Mouse (Mus musculus) embryonic facial prominence, embryonic 15.5 days (tissue): ENCODE measurements around the gene Acap1. TPM values are rescaled to one million over a fixed set of nuclear protein-coding genes. Genes with fewer than 3 reads are reported as not detected.

ENCODE experiments used
- ATAC-seq: fragments of 200-750 bp; cut with Nextera tagmentation; 2 replicates; pipeline ENCODE4 v1.8.0; 2017; ENCODE audit warnings: low read depth, moderate TSS enrichment; ENCODE audit not compliant: insufficient number of reproducible peaks, low FRiP score, low TSS enrichment
- H3K27ac ChIP-seq: fragments of 300-500 bp; sonication (generic); replicated peaks from 2 replicates; pipeline ENCODE4 v1.5.1; 2015; ENCODE audit warnings: mild to moderate bottlenecking, inconsistent platforms
- H3K27me3 ChIP-seq: fragments of 300-500 bp; sonication (generic); 2 replicates; pipeline ENCODE4 v1.6.1; 2015; ENCODE audit warnings: inconsistent platforms
- H3K36me3 ChIP-seq: fragments of 300-500 bp; sonication (generic); 2 replicates; pipeline ENCODE4 v1.6.1; 2015; ENCODE audit warnings: mild to moderate bottlenecking, inconsistent platforms
- H3K4me1 ChIP-seq: fragments of 300-500 bp; sonication (generic); 2 replicates; pipeline ENCODE4 v1.6.1; 2015; ENCODE audit warnings: inconsistent platforms
- H3K4me2 ChIP-seq: fragments of 300-500 bp; sonication (generic); replicated peaks from 2 replicates; pipeline ENCODE4 v1.6.1; 2015; ENCODE audit warnings: mild to moderate bottlenecking, inconsistent platforms
- H3K4me3 ChIP-seq: fragments of 300-500 bp; sonication (generic); replicated peaks from 2 replicates; pipeline ENCODE4 v1.5.1; 2015; ENCODE audit warnings: mild to moderate bottlenecking, inconsistent platforms
- H3K9ac ChIP-seq: fragments of 300-500 bp; sonication (generic); 2 replicates; pipeline ENCODE4 v1.6.1; 2015; ENCODE audit warnings: inconsistent platforms
- H3K9me3 ChIP-seq: fragments of 300-500 bp; sonication (generic); replicated peaks from 2 replicates; pipeline ENCODE4 v1.6.1; 2016; ENCODE audit warnings: inconsistent platforms
- WGBS: fragments of 180-500 bp; shearing (Covaris S2); methylation state at CpG from one replicate; pipeline ENCODE4 v1.1.7; 2015; 5-methylcytosine and 5-hydroxymethylcytosine counted together
- polyA plus RNA-seq: library from polyadenylated mRNA; unstranded; fragments of >200 nt; fragmentation: Nextera tagmentation; extraction: Ambion mirVana; gene quantifications from 2 replicates; pipeline ENCODE4 v1.2.1, GENCODE M21; 2015

Acap1 gene
- 1.8 and 2.3 TPM in 2 replicates for polyA plus RNA-seq

- H3K27me3 ChIP-seq = no peaks in the 10 kb centered on the region
- ATAC-seq = no peak
- no peak within 1 kb of the TSS for H3K9ac ChIP-seq
- no peak within 1 kb of the TSS for H3K4me2 ChIP-seq
- H3K4me3 ChIP-seq = no peak within 1 kb of the TSS
- H3K4me1 ChIP-seq = peaks cover 12% of the 10 kb centered on the region
- no peaks in the 10 kb centered on the region for H3K36me3 ChIP-seq
- no peak within 1 kb of the TSS for H3K27ac ChIP-seq
- 68% methylated on average over 4 of the region's 4 CpGs for WGBS
- no peaks in the 10 kb centered on the region for H3K9me3 ChIP-seq
Observed at GRCm38 (mm10) chr11:69895291-69895690, at the start of gene Acap1. Gene Acap1 (minus strand): TSS chr11:69895539.

GRCm38 (mm10) chr11:69940962-69941361 is 45.6 kb upstream of the Acap1 start:
- peaks cover 24% of the 10 kb centered on the region for H3K36me3 ChIP-seq
- 81% methylated on average over 4 of the region's 4 CpGs for WGBS
- no peak overlapping the region for H3K4me2 ChIP-seq
- H3K27ac ChIP-seq = no peak overlapping the region
- peaks cover 31% of the 10 kb centered on the region for H3K4me1 ChIP-seq
- H3K9ac ChIP-seq = no peak overlapping the region
- H3K4me3 ChIP-seq = no peak overlapping the region
- no peak for ATAC-seq
- H3K27me3 ChIP-seq = peaks cover 9% of the 10 kb centered on the region; the same call in 1 of the 2 replicates
- no peaks in the 10 kb centered on the region for H3K9me3 ChIP-seq

GRCm38 (mm10) chr11:69939731-69940130 is 44.4 kb upstream of the Acap1 start:
- ATAC-seq = no peak
- H3K27ac ChIP-seq = no peak overlapping the region
- WGBS = 92% methylated on average over 17 of the region's 17 CpGs

GRCm38 (mm10) chr11:69939181-69939580 is 43.8 kb upstream of the Acap1 start:
- no peak for ATAC-seq
- H3K9me3 ChIP-seq = no peaks in the 10 kb centered on the region
- peaks cover 10% of the 10 kb centered on the region for H3K36me3 ChIP-seq
- H3K27me3 ChIP-seq = peaks cover 13% of the 10 kb centered on the region; the same call in 1 of the 2 replicates
- peaks cover 45% of the 10 kb centered on the region for H3K4me1 ChIP-seq
- H3K4me3 ChIP-seq = no peak overlapping the region
- no peak overlapping the region for H3K27ac ChIP-seq
- H3K9ac ChIP-seq = no peak overlapping the region
- WGBS = 63% methylated on average over 5 of the region's 5 CpGs
- no peak overlapping the region for H3K4me2 ChIP-seq

More at GRCm38 (mm10) chr11:69939731-69940130, 44.4 kb upstream of the Acap1 start:
- Histone ChIP-seq H3K9me3 (no peaks in the 10 kb centered on the region), H3K27me3 (peaks cover 13% of the 10 kb centered on the region; the same call in 1 of the 2 replicates), H3K9ac (no peak overlapping the region), H3K36me3 (peaks cover 15% of the 10 kb centered on the region), H3K4me3 (no peak overlapping the region), H3K4me2 (no peak overlapping the region), H3K4me1 (peaks cover 40% of the 10 kb centered on the region)

- no peak for ATAC-seq
- Histone ChIP-seq H3K4me2 (no peak overlapping the region), H3K9ac (no peak overlapping the region), H3K4me1 (peaks cover 45% of the 10 kb centered on the region), H3K27ac (no peak overlapping the region), H3K27me3 (peaks cover 13% of the 10 kb centered on the region; the same call in 1 of the 2 replicates), H3K36me3 (peaks cover 7% of the 10 kb centered on the region), H3K9me3 (no peaks in the 10 kb centered on the region), H3K4me3 (no peak overlapping the region)
- 25% methylated on average over 9 of the region's 9 CpGs for WGBS
Observed at GRCm38 (mm10) chr11:69938401-69938979, 43.2 kb upstream of the Acap1 start.

GRCm38 (mm10) chr11:69937834-69938233 is 42.5 kb upstream of the Acap1 start:
- Histone ChIP-seq H3K36me3 (peaks cover under 1% of the 10 kb centered on the region), H3K27ac (no peak overlapping the region), H3K4me1 (peaks cover 45% of the 10 kb centered on the region), H3K9me3 (no peaks in the 10 kb centered on the region), H3K4me2 (no peak overlapping the region), H3K9ac (no peak overlapping the region), H3K4me3 (no peak overlapping the region), H3K27me3 (peaks cover 13% of the 10 kb centered on the region; the same call in 1 of the 2 replicates)
- 74% methylated on average over 5 of the region's 5 CpGs for WGBS
- ATAC-seq = no peak

- Histone ChIP-seq H3K9me3 (no peaks in the 10 kb centered on the region), H3K27me3 (peaks cover 13% of the 10 kb centered on the region; the same call in 1 of the 2 replicates), H3K4me3 (no peak overlapping the region), H3K36me3 (no peaks in the 10 kb centered on the region; the same call in 1 of the 2 replicates), H3K4me2 (no peak overlapping the region), H3K4me1 (peaks cover 45% of the 10 kb centered on the region), H3K9ac (0 out of 2 replicates have a peak overlapping the region, but pooled peaks have one; percentile 4), H3K27ac (0 out of 2 replicates have a peak overlapping the region, but pooled peaks have one; percentile 28)
- ATAC-seq = no peak
- 14% methylated on average over 4 of the region's 4 CpGs for WGBS
Observed at GRCm38 (mm10) chr11:69937385-69937784, 42.0 kb upstream of the Acap1 start.

GRCm38 (mm10) chr11:69936714-69937347 is 41.5 kb upstream of the Acap1 start:
- Histone ChIP-seq H3K4me2 (peak overlapping the region; percentile 100), H3K9ac (0 out of 2 replicates have a peak overlapping the region, but pooled peaks have one; percentile 4), H3K36me3 (no peaks in the 10 kb centered on the region), H3K27me3 (peaks cover 13% of the 10 kb centered on the region; the same call in 1 of the 2 replicates), H3K4me1 (peaks cover 45% of the 10 kb centered on the region), H3K9me3 (no peaks in the 10 kb centered on the region), H3K4me3 (peak overlapping the region; percentile 58), H3K27ac (peak overlapping the region; percentile 28; the same call in 1 of the 2 replicates)
- ATAC-seq = no peak
- WGBS = 27% methylated on average over 9 of the region's 9 CpGs

GRCm38 (mm10) chr11:69936156-69936555 is 40.8 kb upstream of the Acap1 start:
- peaks cover 13% of the 10 kb centered on the region; the same call in 1 of the 2 replicates for H3K27me3 ChIP-seq
- 2% methylated on average over 28 of the region's 30 CpGs for WGBS
- peaks cover 45% of the 10 kb centered on the region for H3K4me1 ChIP-seq
- H3K27ac ChIP-seq = no peak overlapping the region
- H3K4me3 ChIP-seq = peak overlapping the region; percentile 58
- peak overlapping the region; percentile 100 for H3K4me2 ChIP-seq
- no peak for ATAC-seq
- no peaks in the 10 kb centered on the region for H3K36me3 ChIP-seq
- no peaks in the 10 kb centered on the region for H3K9me3 ChIP-seq
- peak overlapping the region; percentile 50 for H3K9ac ChIP-seq

- peak; percentile 83 for ATAC-seq
- no peaks in the 10 kb centered on the region for H3K36me3 ChIP-seq
- peaks cover 45% of the 10 kb centered on the region for H3K4me1 ChIP-seq
- 2% methylated on average over 55 of the region's 62 CpGs for WGBS
- peak within 1 kb of the TSS; percentile 58 for H3K4me3 ChIP-seq
- H3K4me2 ChIP-seq = peak within 1 kb of the TSS; percentile 100
- H3K27me3 ChIP-seq = peaks cover 13% of the 10 kb centered on the region; the same call in 1 of the 2 replicates
- H3K27ac ChIP-seq = no peak within 1 kb of the TSS
- peak within 1 kb of the TSS; percentile 50 for H3K9ac ChIP-seq
- H3K9me3 ChIP-seq = no peaks in the 10 kb centered on the region
Observed at GRCm38 (mm10) chr11:69935137-69935879, 40.0 kb upstream of the Acap1 start, which contains the start of gene Ybx2. Gene Ybx2 (plus strand): TSS chr11:69935796.

- no peak overlapping the region for H3K27ac ChIP-seq
- peaks cover 13% of the 10 kb centered on the region; the same call in 1 of the 2 replicates for H3K27me3 ChIP-seq
- peak overlapping the region; percentile 58 for H3K4me3 ChIP-seq
- H3K4me1 ChIP-seq = peaks cover 45% of the 10 kb centered on the region
- H3K36me3 ChIP-seq = no peaks in the 10 kb centered on the region
- H3K4me2 ChIP-seq = peak overlapping the region; percentile 44; the same call in 1 of the 2 replicates
- ATAC-seq = no peak
- WGBS = 16% methylated on average over 6 of the region's 6 CpGs
- no peak overlapping the region for H3K9ac ChIP-seq
- no peaks in the 10 kb centered on the region for H3K9me3 ChIP-seq
Observed at GRCm38 (mm10) chr11:69934681-69935080, 39.3 kb upstream of the Acap1 start.
